Mouse (Mus musculus): Measurements from ENCODE around the gene Abhd16b.

Abhd16b gene

DNA sequence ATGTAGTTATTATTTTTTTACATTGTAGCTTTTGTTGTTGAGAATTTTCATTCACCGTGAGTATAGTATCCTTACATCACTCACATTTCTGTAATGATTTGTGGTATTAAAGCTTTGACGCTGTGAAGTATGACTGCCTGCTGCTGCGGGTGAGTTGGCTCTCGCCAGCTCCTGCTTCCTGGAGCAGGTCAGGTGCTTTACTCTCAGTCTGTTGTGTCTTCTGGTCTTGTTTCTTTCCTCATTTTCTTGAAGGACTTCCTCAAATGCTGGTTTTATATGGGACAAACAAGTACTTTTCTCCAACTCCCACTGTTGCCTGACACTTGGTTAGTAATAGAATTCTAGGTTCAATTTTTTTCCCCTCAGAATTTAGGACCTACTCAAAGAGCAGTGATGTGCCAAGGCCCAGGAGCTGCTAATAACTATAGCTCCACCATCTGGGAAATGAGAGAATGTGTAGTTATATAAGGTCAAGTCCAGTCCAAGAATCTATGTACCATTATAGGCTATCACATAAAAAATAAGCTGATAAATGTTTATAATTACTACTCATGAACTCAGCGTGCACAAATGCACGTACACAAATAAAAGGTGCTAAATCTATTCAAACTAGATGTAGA lies 48.9 kb downstream of the Abhd16b start:
- no peak for DNase-seq (ENCODE audit: low spot score)
